Mouse (Mus musculus) B cell, adult (primary cell): ENCODE results near the gene Zbtb8b. TPM values are rescaled to one million over a fixed set of nuclear protein-coding genes. Genes with fewer than 3 reads are reported as not detected.

Experiments
- total RNA-seq: library from RNA; stranded (reverse); gene quantifications from 4 replicates; pipeline ENCODE4 v1.2.4, GENCODE M21; 2023; ENCODE audit not compliant: inconsistent age

Zbtb8b gene
- total RNA-seq: not detected in 4 replicates

DNA sequence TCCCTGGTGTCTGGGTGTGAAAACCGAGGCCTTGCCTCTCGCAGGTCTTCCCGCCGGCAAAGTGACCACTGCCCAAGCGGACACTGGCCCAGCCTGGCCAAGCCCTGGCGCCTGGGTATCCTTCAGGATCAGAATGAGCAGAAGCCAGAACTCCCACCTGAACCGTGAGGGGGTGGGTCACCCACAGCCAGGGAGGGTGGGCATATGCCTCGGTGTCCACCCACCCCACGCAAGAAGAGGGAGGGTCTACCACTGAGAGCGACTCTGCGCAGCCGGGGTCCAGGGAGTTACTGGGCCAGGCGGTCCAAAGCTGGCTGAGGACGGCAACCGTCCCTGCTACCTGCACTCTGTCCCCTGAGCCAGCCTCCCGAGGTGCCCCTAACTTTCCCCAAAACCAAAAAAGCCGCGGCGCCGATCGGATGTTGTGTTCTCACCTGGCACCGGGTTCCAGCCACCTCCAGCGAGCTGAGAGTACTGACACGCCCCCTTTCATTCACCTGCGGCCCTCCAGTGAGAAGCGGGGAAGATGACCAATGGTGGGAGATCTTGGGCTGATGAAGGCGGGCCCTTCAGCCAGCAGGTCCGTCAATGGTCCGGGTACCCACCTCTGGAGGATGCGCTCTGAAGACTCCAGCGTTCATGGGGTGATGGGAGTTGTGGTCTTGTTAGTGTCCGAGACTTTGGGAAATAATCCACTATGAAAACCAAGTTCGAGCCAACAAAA, at the start of gene Zbtb8b:
TSS of gene Zbtb8b (minus strand) at position 514 of the 724 bp plus-strand sequence.

DNA sequence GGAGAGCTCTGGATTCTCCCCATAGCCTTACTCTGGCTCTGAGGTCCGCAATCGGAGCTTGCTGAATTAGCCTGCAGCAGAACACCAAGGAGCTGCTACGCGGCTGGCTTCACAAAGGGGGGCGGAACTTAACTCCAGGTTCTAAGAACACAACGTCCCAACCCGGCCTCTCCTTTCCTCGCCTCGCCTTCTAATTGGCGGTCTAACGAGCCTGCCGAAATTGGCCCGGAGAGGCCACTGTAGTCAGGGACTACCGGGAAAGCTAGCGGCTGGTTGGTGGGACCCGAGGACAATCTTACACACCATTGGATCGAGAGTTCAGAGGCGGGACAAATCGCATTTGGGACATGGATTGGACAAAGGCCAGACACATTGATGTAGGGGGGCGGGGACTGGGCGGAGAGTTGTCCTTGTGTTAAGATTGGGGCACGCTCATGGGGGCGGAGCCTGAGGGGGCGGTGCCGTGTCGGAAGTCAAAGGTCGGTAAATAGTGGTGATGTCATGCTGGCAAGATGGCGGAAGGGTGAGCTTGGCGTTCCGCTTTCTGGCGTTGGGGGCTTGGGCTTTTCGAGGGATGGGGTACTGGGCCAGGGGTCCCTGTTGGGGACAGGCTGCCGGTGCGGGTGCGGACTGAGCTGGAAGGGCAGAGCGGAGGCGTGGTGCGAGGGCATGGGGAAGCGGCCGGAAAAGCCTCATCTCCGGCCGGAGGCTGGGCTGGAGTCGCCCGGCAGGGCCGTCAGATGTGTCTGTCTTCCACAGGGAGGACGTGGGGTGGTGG, 20.7 kb upstream of the Zbtb8b start, which contains the start of gene Bsdc1:
TSS of gene Bsdc1 (plus strand) at position 399 of the 778 bp plus-strand sequence.

GRCm38 (mm10) chr4:129377601-129378390, 62.9 kb downstream of the Zbtb8b start, which contains the start of gene Zbtb8a:
Gene Zbtb8a (minus strand): TSS chr4:129378116.

Other genes with a start within 250 kb of the Zbtb8b start
- gene C77080, start 179.4 kb downstream of the Zbtb8b start, total RNA-seq: 0.12 to 0.58 TPM (median 0.33 TPM) in 4 replicates
- gene Sync, start 153.2 kb downstream of the Zbtb8b start, total RNA-seq: not detected in 4 replicates
- gene Rbbp4, start 105.5 kb downstream of the Zbtb8b start, total RNA-seq: 166 to 175 TPM (median 171 TPM) in 4 replicates
- gene Zbtb8os, start 105.2 kb downstream of the Zbtb8b start, total RNA-seq: 37.3 to 44.0 TPM (median 41.2 TPM) in 4 replicates
- 2.7 to 3.6 TPM (median 3.1 TPM) in 4 replicates for gene Zbtb8a, start 62.7 kb downstream of the Zbtb8b start, total RNA-seq
- gene Bsdc1, start 20.7 kb upstream of the Zbtb8b start, total RNA-seq: 128 to 135 TPM (median 129 TPM) in 4 replicates
- gene Tssk3, start 50.2 kb upstream of the Zbtb8b start, total RNA-seq: 0.42 to 0.81 TPM in 2 of 4 replicates, not detected in the others
- 0.96 to 2.4 TPM (median 0.99 TPM) in 3 of 4 replicates, not detected in the other for gene Fam229a, start 50.3 kb upstream of the Zbtb8b start, total RNA-seq
- 75.1 to 90.8 TPM (median 82.9 TPM) in 4 replicates for gene Marcksl1, start 72.7 kb upstream of the Zbtb8b start, total RNA-seq
- gene Hdac1, start 101.9 kb upstream of the Zbtb8b start, total RNA-seq: 156 to 175 TPM (median 161 TPM) in 4 replicates
- 25.0 to 36.7 TPM (median 29.8 TPM) in 4 replicates for gene Lck, start 132.8 kb upstream of the Zbtb8b start, total RNA-seq
- gene Fam167b, start 137.7 kb upstream of the Zbtb8b start, total RNA-seq: not detected in 4 replicates
- 156 to 162 TPM (median 160 TPM) in 4 replicates for gene Eif3i, start 159.8 kb upstream of the Zbtb8b start, total RNA-seq
- gene Tmem234, start 159.8 kb upstream of the Zbtb8b start, total RNA-seq: 111 to 128 TPM (median 118 TPM) in 4 replicates
- 0.84 to 2.4 TPM (median 1.4 TPM) in 4 replicates for gene Dcdc2b, start 173.4 kb upstream of the Zbtb8b start, total RNA-seq
- gene Iqcc, start 178.2 kb upstream of the Zbtb8b start, total RNA-seq: 16.6 to 21.8 TPM (median 18.0 TPM) in 4 replicates
- gene Ccdc28b, start 183.1 kb upstream of the Zbtb8b start, total RNA-seq: 14.4 to 21.1 TPM (median 17.6 TPM) in 4 replicates
- gene Txlna, start 200.2 kb upstream of the Zbtb8b start, total RNA-seq: 73.6 to 90.3 TPM (median 86.7 TPM) in 4 replicates
- gene Kpna6, start 231.9 kb upstream of the Zbtb8b start, total RNA-seq: 39.2 to 48.0 TPM (median 44.4 TPM) in 4 replicates